Mouse (Mus musculus): ENCODE measurements around the gene Snx19.

GRCm38 (mm10) chr9:30428231-30428630 lies 1.3 kb downstream of the Snx19 start:
- TF ChIP-seq CTCF (IDR thresholded peaks at IDR 0.05; ENCODE audit: low read depth, low read length) (no peak), POLR2AphosphoS5 (IDR thresholded peaks at IDR 0.05; ENCODE audit: insufficient replicate concordance, low read depth, low read length) (no peak)
